Mouse (Mus musculus): ENCODE measurements around the gene Fastkd5. TPM values are rescaled to one million over a fixed set of nuclear protein-coding genes. Genes with fewer than 3 reads are reported as not detected.
A peak's percentile ranks its signal among the peaks of the same experiment; 100 is the strongest.

The Fastkd5 gene
- polyA plus RNA-seq, 1 experiment: 6.9 TPM

GRCm38 (mm10) chr2:130575873-130576272, 54.0 kb downstream of the Fastkd5 start, which contains the start of gene Oxt:
Oxt (plus strand) TSS chr2:130576173.
- H3K4me3 ChIP-seq (ENCODE audit: insufficient read depth, poor library complexity, severe bottlenecking): no peak within 1 kb of the TSS
- peaks cover 11% of the 10 kb centered on the region for H3K27me3 ChIP-seq (ENCODE audit: control insufficient read depth, insufficient read depth, insufficient read length)
- H3K79me3 ChIP-seq (ENCODE audit: low read depth): no peaks in the 10 kb centered on the region
- no peaks in the 10 kb centered on the region for H3K36me3 ChIP-seq (ENCODE audit: control insufficient read depth, insufficient read depth)
- no peak for TF ChIP-seq MYOD1 (IDR thresholded peaks at IDR 0.05; ENCODE audit: control insufficient read depth, insufficient read length, low read depth)
- no peak for TF ChIP-seq USF1 (IDR thresholded peaks at IDR 0.05; ENCODE audit: low read depth)
- TF ChIP-seq CEBPB (IDR thresholded peaks at IDR 0.05; ENCODE audit: low read depth): no peak
- no peak for TF ChIP-seq FOSL1 (IDR thresholded peaks at IDR 0.05; ENCODE audit: insufficient read depth, low read length, poor library complexity, severe bottlenecking)
- TF ChIP-seq CTCF (IDR thresholded peaks at IDR 0.05; ENCODE audit: control insufficient read depth, insufficient read depth, insufficient read length): no peak
- no peaks in the 10 kb centered on the region for H3K79me2 ChIP-seq (ENCODE audit: control insufficient read depth, insufficient read depth)
- H3ac ChIP-seq (ENCODE audit: control insufficient read depth, insufficient read length, low read depth): no peak within 1 kb of the TSS

GRCm38 (mm10) chr2:130574960-130575359, 54.9 kb downstream of the Fastkd5 start:
- Histone ChIP-seq H3K27me3 (ENCODE audit: control insufficient read depth, insufficient read depth, insufficient read length) (peaks cover 5% of the 10 kb centered on the region), H3K4me3 (ENCODE audit: insufficient read depth, poor library complexity, severe bottlenecking) (no peak overlapping the region), H3K79me2 (ENCODE audit: control insufficient read depth, insufficient read depth) (no peaks in the 10 kb centered on the region), H3K36me3 (ENCODE audit: control insufficient read depth, insufficient read depth) (no peaks in the 10 kb centered on the region), H3ac (ENCODE audit: control insufficient read depth, insufficient read length, low read depth) (no peak overlapping the region), H3K79me3 (ENCODE audit: low read depth) (no peaks in the 10 kb centered on the region)
- TF ChIP-seq USF1 (IDR thresholded peaks at IDR 0.05; ENCODE audit: low read depth): no peak
- TF ChIP-seq MAX (IDR thresholded peaks at IDR 0.05): no peak
- TF ChIP-seq FOSL1 (IDR thresholded peaks at IDR 0.05; ENCODE audit: insufficient read depth, low read length, poor library complexity, severe bottlenecking): no peak
- no peak for TF ChIP-seq MYOD1 (IDR thresholded peaks at IDR 0.05; ENCODE audit: control insufficient read depth, insufficient read length, low read depth)
- no peak for TF ChIP-seq CTCF (IDR thresholded peaks at IDR 0.05; ENCODE audit: control insufficient read depth, insufficient read depth, insufficient read length)
- no peak for TF ChIP-seq MYOG (IDR thresholded peaks at IDR 0.05; ENCODE audit: control insufficient read depth, extremely low read depth, insufficient read length)
- no peak for TF ChIP-seq CEBPB (IDR thresholded peaks at IDR 0.05; ENCODE audit: low read depth)

GRCm38 (mm10) chr2:130569926-130570325, 59.9 kb downstream of the Fastkd5 start:
- Histone ChIP-seq H3K36me3 (ENCODE audit: control insufficient read depth, insufficient read depth) (peaks cover 29% of the 10 kb centered on the region), H3K4me3 (ENCODE audit: insufficient read depth, poor library complexity, severe bottlenecking) (no peak overlapping the region), H3K27me3 (ENCODE audit: control insufficient read depth, insufficient read depth, insufficient read length) (no peaks in the 10 kb centered on the region), H3K79me3 (ENCODE audit: low read depth) (peaks cover 6% of the 10 kb centered on the region), H3ac (ENCODE audit: control insufficient read depth, insufficient read length, low read depth) (no peak overlapping the region), H3K79me2 (ENCODE audit: control insufficient read depth, insufficient read depth) (peaks cover 16% of the 10 kb centered on the region)
- TF ChIP-seq USF1 (IDR thresholded peaks at IDR 0.05; ENCODE audit: low read depth): no peak
- TF ChIP-seq FOSL1 (IDR thresholded peaks at IDR 0.05; ENCODE audit: insufficient read depth, low read length, poor library complexity, severe bottlenecking): no peak
- TF ChIP-seq MAX (IDR thresholded peaks at IDR 0.05): no peak
- no peak for TF ChIP-seq CEBPB (IDR thresholded peaks at IDR 0.05; ENCODE audit: low read depth)
- TF ChIP-seq MYOD1 (IDR thresholded peaks at IDR 0.05; ENCODE audit: control insufficient read depth, insufficient read length, low read depth): no peak
- TF ChIP-seq CTCF (IDR thresholded peaks at IDR 0.05; ENCODE audit: control insufficient read depth, insufficient read depth, insufficient read length): no peak
- TF ChIP-seq MYOG (IDR thresholded peaks at IDR 0.05; ENCODE audit: control insufficient read depth, extremely low read depth, insufficient read length): no peak

GRCm38 (mm10) chr2:130568921-130569320, 60.9 kb downstream of the Fastkd5 start:
- no peak overlapping the region for H3ac ChIP-seq (ENCODE audit: control insufficient read depth, insufficient read length, low read depth)
- H3K27me3 ChIP-seq (ENCODE audit: control insufficient read depth, insufficient read depth, insufficient read length): no peaks in the 10 kb centered on the region
- TF ChIP-seq MYOD1 (IDR thresholded peaks at IDR 0.05; ENCODE audit: control insufficient read depth, insufficient read length, low read depth) (no peak), CEBPB (IDR thresholded peaks at IDR 0.05; ENCODE audit: low read depth) (no peak), USF1 (IDR thresholded peaks at IDR 0.05; ENCODE audit: low read depth) (no peak)
- peaks cover 30% of the 10 kb centered on the region for H3K36me3 ChIP-seq (ENCODE audit: control insufficient read depth, insufficient read depth)
- peaks cover 26% of the 10 kb centered on the region for H3K79me2 ChIP-seq (ENCODE audit: control insufficient read depth, insufficient read depth)
- H3K79me3 ChIP-seq (ENCODE audit: low read depth): peaks cover 16% of the 10 kb centered on the region
- H3K4me3 ChIP-seq (ENCODE audit: insufficient read depth, poor library complexity, severe bottlenecking): no peak overlapping the region

GRCm38 (mm10) chr2:130564983-130565382, 64.8 kb downstream of the Fastkd5 start:
- H3K36me3 ChIP-seq (ENCODE audit: control insufficient read depth, insufficient read depth): peaks cover 30% of the 10 kb centered on the region
- no peak overlapping the region for H3K4me3 ChIP-seq (ENCODE audit: insufficient read depth, poor library complexity, severe bottlenecking)
- peaks cover 18% of the 10 kb centered on the region for H3K79me3 ChIP-seq (ENCODE audit: low read depth)
- no peak overlapping the region for H3ac ChIP-seq (ENCODE audit: control insufficient read depth, insufficient read length, low read depth)
- peaks cover 30% of the 10 kb centered on the region for H3K79me2 ChIP-seq (ENCODE audit: control insufficient read depth, insufficient read depth)
- H3K27me3 ChIP-seq (ENCODE audit: control insufficient read depth, insufficient read depth, insufficient read length): no peaks in the 10 kb centered on the region
- no peak for TF ChIP-seq FOSL1 (IDR thresholded peaks at IDR 0.05; ENCODE audit: insufficient read depth, low read length, poor library complexity, severe bottlenecking)
- TF ChIP-seq MAX (IDR thresholded peaks at IDR 0.05): no peak
- TF ChIP-seq MYOD1 (IDR thresholded peaks at IDR 0.05; ENCODE audit: control insufficient read depth, insufficient read length, low read depth): no peak
- no peak for TF ChIP-seq CEBPB (IDR thresholded peaks at IDR 0.05; ENCODE audit: low read depth)
- no peak for TF ChIP-seq CTCF (IDR thresholded peaks at IDR 0.05; ENCODE audit: control insufficient read depth, insufficient read depth, insufficient read length)

GRCm38 (mm10) chr2:130564063-130564462, 65.8 kb downstream of the Fastkd5 start:
- Histone ChIP-seq H3K27me3 (ENCODE audit: control insufficient read depth, insufficient read depth, insufficient read length) (no peaks in the 10 kb centered on the region), H3K79me2 (ENCODE audit: control insufficient read depth, insufficient read depth) (peaks cover 30% of the 10 kb centered on the region), H3ac (ENCODE audit: control insufficient read depth, insufficient read length, low read depth) (peak overlapping the region; percentile 98), H3K4me3 (ENCODE audit: insufficient read depth, poor library complexity, severe bottlenecking) (peak overlapping the region; percentile 92), H3K36me3 (ENCODE audit: control insufficient read depth, insufficient read depth) (peaks cover 30% of the 10 kb centered on the region), H3K79me3 (ENCODE audit: low read depth) (peaks cover 18% of the 10 kb centered on the region)
- TF ChIP-seq CTCF (IDR thresholded peaks at IDR 0.05; ENCODE audit: control insufficient read depth, insufficient read depth, insufficient read length) (no peak), CEBPB (IDR thresholded peaks at IDR 0.05; ENCODE audit: low read depth) (no peak), FOSL1 (IDR thresholded peaks at IDR 0.05; ENCODE audit: insufficient read depth, low read length, poor library complexity, severe bottlenecking) (no peak), MYOG (IDR thresholded peaks at IDR 0.05; ENCODE audit: control insufficient read depth, extremely low read depth, insufficient read length) (no peak), MYOD1 (IDR thresholded peaks at IDR 0.05; ENCODE audit: control insufficient read depth, insufficient read length, low read depth) (no peak), MAX (IDR thresholded peaks at IDR 0.05) (no peak), USF1 (IDR thresholded peaks at IDR 0.05; ENCODE audit: low read depth) (no peak)

Other genes starting within 250 kb of the Fastkd5 start
- gene Cpxm1, start 232.5 kb downstream of the Fastkd5 start, polyA plus RNA-seq (2012; fragmentation: generic; extraction: Trizol): 0.20 TPM
- gene Gm28372, start 224.8 kb downstream of the Fastkd5 start, polyA plus RNA-seq (2012; fragmentation: generic; extraction: Trizol): not detected
- not detected for gene 1700020A23Rik, start 224.8 kb downstream of the Fastkd5 start, polyA plus RNA-seq (2012; fragmentation: generic; extraction: Trizol)
- 0.02 TPM for gene Tmem239, start 223.5 kb downstream of the Fastkd5 start, polyA plus RNA-seq (2012; fragmentation: generic; extraction: Trizol)
- 44.0 TPM for gene Vps16, start 205.7 kb downstream of the Fastkd5 start, polyA plus RNA-seq (2012; fragmentation: generic; extraction: Trizol)
- 15.4 TPM for gene Pced1a, start 205.3 kb downstream of the Fastkd5 start, polyA plus RNA-seq (2012; fragmentation: generic; extraction: Trizol)
- 31.6 TPM for gene Ptpra, start 179.7 kb downstream of the Fastkd5 start, polyA plus RNA-seq (2012; fragmentation: generic; extraction: Trizol)
- gene Mrps26, start 66.3 kb downstream of the Fastkd5 start, polyA plus RNA-seq (2012; fragmentation: generic; extraction: Trizol): 102 TPM
- gene Oxt, start 53.9 kb downstream of the Fastkd5 start, polyA plus RNA-seq (2012; fragmentation: generic; extraction: Trizol): not detected
- not detected for gene Avp, start 47.5 kb downstream of the Fastkd5 start, polyA plus RNA-seq (2012; fragmentation: generic; extraction: Trizol)
- gene Ubox5, start within 50 bp of the Fastkd5 start, polyA plus RNA-seq (2012; fragmentation: generic; extraction: Trizol): 5.2 TPM
- gene Lzts3, start 12.8 kb upstream of the Fastkd5 start, polyA plus RNA-seq (2012; fragmentation: generic; extraction: Trizol): 4.7 TPM
- 80.4 TPM for gene Ddrgk1, start 34.6 kb upstream of the Fastkd5 start, polyA plus RNA-seq (2012; fragmentation: generic; extraction: Trizol)
- gene Itpa, start 37.6 kb upstream of the Fastkd5 start, polyA plus RNA-seq (2012; fragmentation: generic; extraction: Trizol): 95.9 TPM
- gene Slc4a11, start 67.5 kb upstream of the Fastkd5 start, polyA plus RNA-seq (2012; fragmentation: generic; extraction: Trizol): 1.9 TPM

Data from C2C12 (cell line).